Mouse (Mus musculus) liver, embryonic 16.5 days (tissue): ENCODE results near the gene Donson. TPM values are rescaled to one million over a fixed set of nuclear protein-coding genes. Genes with fewer than 3 reads are reported as not detected.

Source experiments
- ATAC-seq: fragments of 200-750 bp; cut with Nextera tagmentation; 2 replicates; pipeline ENCODE4 v1.8.0; 2017; ENCODE audit warnings: low read depth, mild to moderate bottlenecking, moderate number of reproducible peaks, moderate library complexity
- H3K27ac ChIP-seq: fragments of 300-500 bp; sonication (generic); 2 replicates; pipeline ENCODE4 v1.5.1; 2014; ENCODE audit warnings: mild to moderate bottlenecking, low read length
- H3K27me3 ChIP-seq: fragments of 300-500 bp; sonication (generic); 2 replicates; pipeline ENCODE4 v1.6.1; 2014; ENCODE audit warnings: low read depth, low read length, mixed read lengths; ENCODE audit not compliant: control insufficient read depth, insufficient read depth
- H3K36me3 ChIP-seq: fragments of 300-500 bp; sonication (generic); 2 replicates; pipeline ENCODE4 v1.6.1; 2014; ENCODE audit warnings: mild to moderate bottlenecking; ENCODE audit not compliant: control insufficient read depth, insufficient read depth
- H3K4me1 ChIP-seq: fragments of 300-500 bp; sonication (generic); 2 replicates; pipeline ENCODE4 v1.6.1; 2014; ENCODE audit warnings: low read depth, low read length, mixed read lengths; ENCODE audit not compliant: control insufficient read depth
- H3K4me2 ChIP-seq: fragments of 300-500 bp; sonication (generic); 2 replicates; pipeline ENCODE4 v1.6.1; 2014; ENCODE audit warnings: low read depth, low read length, mixed read lengths
- H3K4me3 ChIP-seq: fragments of 300-500 bp; sonication (generic); 2 replicates; pipeline ENCODE4 v1.5.1; 2014; ENCODE audit warnings: low read depth, mild to moderate bottlenecking, low read length
- H3K9ac ChIP-seq: fragments of 300-500 bp; sonication (generic); 2 replicates; pipeline ENCODE4 v1.6.1; 2014; ENCODE audit warnings: low read depth, low read length
- H3K9me3 ChIP-seq: fragments of 300-500 bp; sonication (generic); replicated peaks from 2 replicates; pipeline ENCODE4 v1.6.1; 2016; ENCODE audit warnings: low read length; ENCODE audit not compliant: control insufficient read depth
- WGBS: fragments of 180-500 bp; shearing (Covaris S2); extraction: QIAGEN DNeasy Blood & Tissue Kit; methylation state at CpG from one replicate; pipeline ENCODE4 v1.1.7; 2014; ENCODE audit not compliant: insufficient replicate concordance; 5-methylcytosine and 5-hydroxymethylcytosine counted together
- polyA plus RNA-seq: library from polyadenylated mRNA; unstranded; fragments of >200 nt; fragmentation: Nextera tagmentation; extraction: Ambion mirVana; gene quantifications from 2 replicates; pipeline ENCODE4 v1.2.1, GENCODE M21; 2015

The Donson gene
- polyA plus RNA-seq, 1 experiment from 2014 or later, result 22.8 TPM

DNA sequence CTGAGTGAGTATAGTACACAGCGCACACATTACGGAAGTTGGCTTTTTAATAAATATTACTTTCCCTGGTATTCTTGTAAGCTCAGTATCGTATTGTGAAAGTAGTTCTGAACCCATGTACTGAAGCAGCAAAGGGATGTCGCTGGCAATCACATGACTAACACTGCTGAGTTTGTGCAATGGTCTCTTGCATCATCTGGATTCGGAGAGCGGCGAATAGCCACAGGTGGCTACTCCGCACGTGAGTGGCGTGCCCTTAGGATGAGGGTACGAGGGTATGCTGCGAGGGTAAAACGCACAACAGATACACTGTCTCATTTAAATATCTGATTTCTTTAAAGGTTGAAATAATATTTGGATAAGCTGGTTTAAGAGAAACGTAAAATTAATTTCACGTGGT, 38.9 kb upstream of the Donson start:
- H3K27me3 ChIP-seq, result peaks cover 31% of the 10 kb centered on the region
- peak overlapping the region; percentile 86 for H3K27ac ChIP-seq
- peaks cover 29% of the 10 kb centered on the region for H3K4me1 ChIP-seq
- ATAC-seq, result no peak
- no peaks in the 10 kb centered on the region for H3K9me3 ChIP-seq
- H3K4me3 ChIP-seq, result peak overlapping the region; percentile 81
- peak overlapping the region; percentile 81 for H3K9ac ChIP-seq
- H3K4me2 ChIP-seq, result peak overlapping the region; percentile 99
- WGBS, result 77% methylated on average over 15 of the region's 15 CpGs
- no peaks in the 10 kb centered on the region for H3K36me3 ChIP-seq

DNA sequence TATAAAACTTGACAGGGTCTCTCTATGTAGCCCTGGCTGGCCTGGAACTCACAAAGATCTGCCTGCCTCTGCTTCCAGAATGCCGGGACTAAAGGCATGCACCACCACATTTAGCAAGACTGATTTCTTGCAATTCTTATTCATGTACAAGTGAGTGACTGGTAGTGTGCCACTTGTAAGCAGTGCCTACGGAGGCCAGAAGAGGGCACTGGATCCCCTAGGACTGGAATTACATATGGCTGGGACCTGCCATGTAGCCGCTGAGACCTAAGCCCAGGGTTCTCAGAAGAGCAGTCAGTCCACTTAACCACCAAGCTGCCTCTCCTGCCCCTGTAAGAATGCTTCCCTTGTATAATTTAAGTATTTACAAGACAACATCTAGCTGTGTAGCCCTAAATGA, 35.7 kb upstream of the Donson start:
- Histone ChIP-seq H3K27me3 (peaks cover under 1% of the 10 kb centered on the region), H3K27ac (no peak overlapping the region), H3K36me3 (peaks cover 4% of the 10 kb centered on the region; the same call in 1 of the 2 replicates), H3K4me3 (no peak overlapping the region), H3K4me1 (peaks cover 20% of the 10 kb centered on the region), H3K4me2 (no peak overlapping the region), H3K9me3 (no peaks in the 10 kb centered on the region), H3K9ac (no peak overlapping the region)
- ATAC-seq, result no peak
- WGBS, result 42% methylated on average over 3 of the region's 3 CpGs

DNA sequence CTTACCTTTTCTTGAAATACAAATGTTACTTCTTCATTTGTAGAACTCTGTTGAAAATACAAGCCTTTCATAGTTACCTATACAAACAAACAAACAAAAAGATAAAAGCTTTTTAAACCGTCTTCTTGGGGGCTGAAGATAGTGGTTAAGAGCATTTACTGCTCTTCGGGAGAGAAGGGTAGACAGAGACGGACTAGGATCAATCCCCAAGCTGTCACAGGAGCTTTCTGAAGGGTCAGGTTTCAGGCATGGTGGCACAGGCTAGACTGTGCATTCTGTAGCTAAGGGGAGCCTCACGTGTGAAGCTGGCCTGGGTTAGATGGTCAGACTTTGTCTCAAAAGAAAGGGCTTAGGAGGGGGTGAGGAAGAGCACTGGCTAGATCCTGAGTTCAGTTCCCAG, 28.8 kb upstream of the Donson start:
- Histone ChIP-seq H3K4me2 (peak overlapping the region; percentile 24; the same call in 1 of the 2 replicates), H3K27ac (peak overlapping the region; percentile 98), H3K9ac (peak overlapping the region; percentile 47; the same call in 1 of the 2 replicates), H3K9me3 (no peaks in the 10 kb centered on the region), H3K36me3 (peaks cover 11% of the 10 kb centered on the region), H3K4me3 (no peak overlapping the region), H3K27me3 (no peaks in the 10 kb centered on the region), H3K4me1 (peaks cover 22% of the 10 kb centered on the region)
- peak; percentile 58 for ATAC-seq
- 26% methylated on average over 4 of the region's 4 CpGs for WGBS

DNA sequence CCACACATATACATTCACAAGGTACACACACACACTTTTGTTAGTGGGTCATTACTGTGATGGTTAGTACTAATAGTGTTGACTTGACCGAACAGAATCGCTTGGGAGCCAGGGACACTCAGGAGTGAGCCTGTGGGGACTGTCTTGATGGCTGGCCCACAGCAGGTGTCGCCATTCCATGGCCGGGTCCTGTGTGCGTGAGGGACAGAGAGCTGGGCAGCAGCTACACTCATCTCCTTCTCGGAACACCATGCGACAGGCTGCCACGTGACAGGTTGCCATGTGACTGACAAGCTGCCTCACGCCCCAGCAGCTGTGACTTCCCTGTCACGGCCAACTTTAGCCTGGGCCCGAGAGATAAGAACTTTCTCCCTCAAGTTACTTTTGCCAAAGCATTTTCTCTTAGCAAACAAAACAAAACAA, 28.4 kb upstream of the Donson start:
- Histone ChIP-seq H3K36me3 (peaks cover 13% of the 10 kb centered on the region), H3K27ac (peak overlapping the region; percentile 98), H3K27me3 (no peaks in the 10 kb centered on the region), H3K4me1 (peaks cover 22% of the 10 kb centered on the region), H3K4me3 (no peak overlapping the region), H3K4me2 (peak overlapping the region; percentile 56), H3K9me3 (no peaks in the 10 kb centered on the region), H3K9ac (peak overlapping the region; percentile 59)
- ATAC-seq, result peak; percentile 99
- 27% methylated on average over 11 of the region's 11 CpGs for WGBS

DNA sequence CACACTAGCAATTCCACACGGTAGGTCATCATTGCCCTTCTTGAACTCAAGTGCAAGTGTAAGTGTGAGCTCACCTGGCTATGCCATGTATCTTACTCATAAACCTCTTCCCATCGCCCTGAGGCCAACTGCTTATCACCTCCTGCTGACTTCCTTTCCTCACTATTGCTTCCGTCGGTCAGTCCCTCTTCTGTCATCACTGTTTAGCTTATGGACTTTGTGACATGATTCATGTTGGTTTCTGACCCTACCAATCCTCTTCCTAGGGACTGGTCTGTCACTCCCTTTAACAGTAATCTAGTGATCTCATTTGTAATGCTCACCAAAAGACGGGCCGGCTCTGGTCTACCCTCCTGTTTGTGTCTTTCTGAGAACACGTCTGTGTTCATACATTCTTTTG, 21.7 kb upstream of the Donson start:
- Histone ChIP-seq H3K9me3 (no peaks in the 10 kb centered on the region), H3K27me3 (no peaks in the 10 kb centered on the region), H3K36me3 (peaks cover 23% of the 10 kb centered on the region), H3K4me3 (no peak overlapping the region), H3K27ac (no peak overlapping the region), H3K4me2 (no peak overlapping the region), H3K4me1 (no peaks in the 10 kb centered on the region), H3K9ac (no peak overlapping the region)
- no peak for ATAC-seq
- WGBS, result 55% methylated on average over 7 of the region's 7 CpGs

DNA sequence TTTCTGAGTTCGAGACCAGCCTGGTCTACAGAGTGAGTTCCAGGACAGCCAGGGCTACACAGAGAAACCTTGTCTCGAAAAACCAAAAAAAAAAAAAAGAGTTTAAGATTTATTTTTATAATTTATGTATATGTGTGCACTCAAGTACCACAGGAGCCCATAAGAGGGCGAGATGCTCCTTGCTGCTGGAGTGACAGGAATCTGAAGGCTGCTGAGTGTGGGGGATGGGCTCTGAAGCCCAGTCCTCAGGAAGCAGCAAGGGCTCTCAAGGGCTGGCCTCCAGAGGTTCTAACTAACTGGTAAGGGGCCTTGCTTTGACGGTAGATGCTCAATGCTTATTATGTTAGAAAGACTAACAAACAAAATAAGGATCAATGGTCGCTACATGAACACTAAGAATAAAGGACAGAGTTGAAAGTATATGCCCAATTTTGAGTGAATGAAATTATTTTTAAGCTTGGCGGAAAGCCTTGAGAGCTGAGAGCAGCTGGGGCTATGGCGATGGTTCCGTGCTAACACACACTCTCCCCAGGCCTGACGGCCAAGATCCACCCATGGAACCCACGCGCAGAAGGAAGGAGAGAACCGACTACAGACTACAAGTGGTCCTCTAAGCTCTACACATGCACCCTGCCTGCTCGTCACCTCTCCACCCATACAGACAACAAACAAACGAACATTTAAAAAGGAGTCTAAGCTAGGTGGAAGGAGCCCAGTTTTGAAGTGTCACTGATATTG, 16.2 kb upstream of the Donson start:
- no peaks in the 10 kb centered on the region for H3K27me3 ChIP-seq
- H3K27ac ChIP-seq, result no peak overlapping the region
- peaks cover 20% of the 10 kb centered on the region for H3K36me3 ChIP-seq
- H3K4me2 ChIP-seq, result no peak overlapping the region
- no peak overlapping the region for H3K9ac ChIP-seq
- no peak overlapping the region for H3K4me3 ChIP-seq
- H3K4me1 ChIP-seq, result peaks cover 2% of the 10 kb centered on the region; the same call in 1 of the 2 replicates
- 82% methylated on average over 14 of the region's 14 CpGs for WGBS
- ATAC-seq, result no peak
- H3K9me3 ChIP-seq, result no peaks in the 10 kb centered on the region

DNA sequence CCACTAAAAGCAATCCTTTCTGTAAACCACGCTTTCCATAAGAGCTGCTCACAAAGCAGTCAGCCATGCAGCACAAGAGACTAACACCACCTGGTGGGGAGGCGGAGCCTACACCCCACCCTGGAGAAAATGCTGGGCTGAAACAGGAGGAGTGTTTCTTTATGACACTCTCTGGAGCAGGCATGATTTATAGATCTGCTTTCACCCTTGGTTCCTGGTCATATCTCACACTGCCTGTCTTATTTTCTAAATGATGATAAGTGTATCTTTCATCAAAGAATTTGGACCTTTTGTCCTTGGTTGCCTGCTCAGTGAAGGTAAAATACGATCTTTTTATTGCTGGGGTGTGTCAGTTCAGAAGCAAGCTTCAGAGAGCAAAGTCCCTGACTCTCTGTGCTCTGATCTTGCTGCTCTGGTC, 14.2 kb upstream of the Donson start:
- no peak for ATAC-seq
- no peaks in the 10 kb centered on the region for H3K27me3 ChIP-seq
- no peaks in the 10 kb centered on the region for H3K9me3 ChIP-seq
- no peak overlapping the region for H3K4me3 ChIP-seq
- H3K9ac ChIP-seq, result no peak overlapping the region
- no peak overlapping the region for H3K27ac ChIP-seq
- H3K4me2 ChIP-seq, result no peak overlapping the region
- WGBS, result 59% methylated on average over 3 of the region's 3 CpGs
- peaks cover 2% of the 10 kb centered on the region; the same call in 1 of the 2 replicates for H3K4me1 ChIP-seq
- H3K36me3 ChIP-seq, result peaks cover 27% of the 10 kb centered on the region

DNA sequence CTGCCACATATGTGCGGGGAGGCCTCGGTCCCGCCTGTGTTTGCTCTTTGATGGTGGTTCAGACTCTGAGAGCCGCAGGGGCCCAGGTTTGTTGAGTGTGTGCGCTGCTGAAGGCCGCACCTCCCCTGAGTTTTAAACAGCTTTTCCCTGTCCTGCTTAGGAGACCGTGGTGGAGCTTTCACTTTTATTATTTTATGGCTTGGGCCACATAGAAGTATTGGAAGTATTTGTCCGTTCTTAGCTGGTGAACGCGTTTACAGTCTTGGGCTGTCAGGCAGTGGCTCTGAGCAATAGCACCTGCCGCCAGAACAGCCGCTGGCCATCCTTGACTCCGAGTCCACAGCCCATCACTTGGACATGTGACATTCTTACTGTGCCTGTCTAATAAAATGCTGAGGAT, 13.3 kb upstream of the Donson start:
- H3K9ac ChIP-seq, result no peak overlapping the region
- no peak overlapping the region for H3K27ac ChIP-seq
- 85% methylated on average over 13 of the region's 13 CpGs for WGBS
- peaks cover 2% of the 10 kb centered on the region; the same call in 1 of the 2 replicates for H3K4me1 ChIP-seq
- H3K36me3 ChIP-seq, result peaks cover 28% of the 10 kb centered on the region
- no peak for ATAC-seq
- no peaks in the 10 kb centered on the region for H3K9me3 ChIP-seq
- H3K4me3 ChIP-seq, result no peak overlapping the region
- no peak overlapping the region for H3K4me2 ChIP-seq
- H3K27me3 ChIP-seq, result no peaks in the 10 kb centered on the region

DNA sequence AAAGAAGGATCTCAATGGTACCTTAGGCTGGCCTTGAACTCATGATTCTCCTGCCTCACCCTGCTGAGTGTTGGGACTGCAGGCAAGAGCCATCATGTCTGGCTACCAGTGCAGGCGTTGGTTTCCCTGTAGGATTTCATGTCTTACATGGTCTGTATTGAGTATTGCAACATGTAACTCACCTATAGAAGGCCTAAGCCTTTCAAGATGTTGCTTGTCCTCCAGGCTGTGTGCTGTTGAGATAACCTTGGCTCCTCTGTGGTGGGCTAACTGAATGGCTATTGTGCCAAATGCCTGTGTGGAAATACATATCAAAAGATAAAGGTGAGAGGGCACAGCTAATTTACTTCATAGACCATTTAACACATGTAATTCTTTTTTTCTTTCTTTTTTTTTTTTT, 10.4 kb upstream of the Donson start:
- Histone ChIP-seq H3K4me1 (peaks cover 7% of the 10 kb centered on the region), H3K27me3 (no peaks in the 10 kb centered on the region), H3K9ac (no peak overlapping the region), H3K4me3 (no peak overlapping the region), H3K9me3 (no peaks in the 10 kb centered on the region), H3K36me3 (peaks cover 21% of the 10 kb centered on the region), H3K4me2 (no peak overlapping the region), H3K27ac (no peak overlapping the region)
- no peak for ATAC-seq
- WGBS, result 74% methylated on average over 1 of the region's 1 CpGs
